Mouse (Mus musculus) gastrocnemius, postnatal 4 days (tissue): ENCODE measurements around the gene Spin1. TPM values are rescaled to one million over a fixed set of nuclear protein-coding genes. Genes with fewer than 3 reads are reported as not detected.

Experiments used
- DNase-seq, 2 experiments: peaks; one replicate each; pipeline ENCODE4 v3.0.0; 2021 to 2022; ENCODE audit warnings: low spot score in 2 of 2, mixed read lengths in 2 of 2
- total RNA-seq, 2 experiments: library from RNA; stranded (reverse); gene quantifications; 2 replicates each; pipeline ENCODE4 v1.2.3; 2021

Spin1 gene
- total RNA-seq, 2 experiments from 2014 or later, result 52.2 to 53.9 TPM

- no peak for DNase-seq
Observed at GRCm38 (mm10) chr13:51191416-51192140, 90.9 kb downstream of the Spin1 start.

- DNase-seq, result no peak
Observed at GRCm38 (mm10) chr13:51193893-51194292, 93.2 kb downstream of the Spin1 start.

- DNase-seq, result no peak
Observed at GRCm38 (mm10) chr13:51197699-51198098, 97.0 kb downstream of the Spin1 start.

- no peak for DNase-seq
Observed at GRCm38 (mm10) chr13:51198186-51198585, 97.5 kb downstream of the Spin1 start.

Other genes starting within 250 kb of the Spin1 start
- 1 to 10 TPM in 1 of 2 experiments, under 1 TPM in 1; 0.54 to 1.0 TPM for gene Nxnl2, start 70.1 kb downstream of the Spin1 start, total RNA-seq